Mouse (Mus musculus) limb, embryonic 14.5 days (tissue): ENCODE data around the gene Srf. TPM values are rescaled to one million over a fixed set of nuclear protein-coding genes. Genes with fewer than 3 reads are reported as not detected.

ENCODE experiments used
- ATAC-seq: fragments of 200-750 bp; cut with Nextera tagmentation; 2 replicates; pipeline ENCODE4 v1.8.0; 2017; ENCODE audit warnings: low read depth, moderate number of reproducible peaks, moderate TSS enrichment; ENCODE audit not compliant: low FRiP score
- DNase-seq: peaks from one replicate; pipeline ENCODE4 v3.0.0-alpha.2; 2015; ENCODE audit warnings: low spot score
- H3K27ac ChIP-seq: fragments of 300-500 bp; sonication (generic); replicated peaks from 2 replicates; pipeline ENCODE4 v1.5.1; 2014; ENCODE audit warnings: low read depth, mild to moderate bottlenecking, low read length, moderate library complexity, mixed read lengths
- H3K27me3 ChIP-seq: fragments of 300-500 bp; sonication (generic); 2 replicates; pipeline ENCODE4 v1.6.1; 2014; ENCODE audit warnings: low read length, mixed read lengths; ENCODE audit not compliant: control insufficient read depth, insufficient read depth
- H3K36me3 ChIP-seq: fragments of 300-500 bp; sonication (generic); 2 replicates; pipeline ENCODE4 v1.6.1; 2014; ENCODE audit warnings: mild to moderate bottlenecking, low read length, moderate library complexity, mixed read lengths; ENCODE audit not compliant: control insufficient read depth, insufficient read depth
- H3K4me1 ChIP-seq: fragments of 300-500 bp; sonication (generic); 2 replicates; pipeline ENCODE4 v1.6.1; 2014; ENCODE audit warnings: antibody characterized with exemption, low read length, mixed read lengths; ENCODE audit not compliant: control insufficient read depth, insufficient read depth
- H3K4me2 ChIP-seq: fragments of 300-500 bp; sonication (generic); replicated peaks from 2 replicates; pipeline ENCODE4 v1.6.1; 2014; ENCODE audit warnings: low read depth, mild to moderate bottlenecking, low read length, moderate library complexity; ENCODE audit not compliant: severe bottlenecking
- H3K4me3 ChIP-seq: fragments of 300-500 bp; sonication (generic); replicated peaks from 2 replicates; pipeline ENCODE4 v1.5.1; 2014; ENCODE audit warnings: low read length
- H3K9ac ChIP-seq: fragments of 300-500 bp; sonication (generic); 2 replicates; pipeline ENCODE4 v1.6.1; 2014; ENCODE audit warnings: mild to moderate bottlenecking, low read depth, low read length, moderate library complexity; ENCODE audit not compliant: severe bottlenecking
- H3K9me3 ChIP-seq: fragments of 300-500 bp; sonication (generic); 2 replicates; pipeline ENCODE4 v1.6.1; 2016; ENCODE audit warnings: low read length; ENCODE audit not compliant: control insufficient read depth
- POLR2A ChIP-seq: fragments of 200-500 bp; IDR thresholded peaks from 2 replicates; pipeline ENCODE4 v1.8.0; 2012; ENCODE audit warnings: inconsistent platforms, mild to moderate bottlenecking, moderate library complexity, borderline replicate concordance; ENCODE audit not compliant: insufficient read depth, insufficient read length; ENCODE audit errors: extremely low read depth
- WGBS: fragments of 180-500 bp; shearing (Covaris S2); extraction: QIAGEN DNeasy Blood & Tissue Kit; methylation state at CpG from one replicate; pipeline ENCODE4 v1.1.7; 2014; 5-methylcytosine and 5-hydroxymethylcytosine counted together
- polyA plus RNA-seq, 2 experiments: library from polyadenylated mRNA; depleted of rRNA in 1 of 2; stranded (reverse) in 1 of 2; unstranded in 1 of 2; fragments of >200 nt; fragmentation: Nextera tagmentation in 1 of 2; extraction: Ambion mirVana in 1 of 2; gene quantifications; 2 replicates each; pipeline versions ENCODE4 v1.2.1 to v1.2.3; 2012 to 2014

The Srf gene
- polyA plus RNA-seq (2012; rRNA removed) (87.2 and 129 TPM in 2 replicates), polyA plus RNA-seq (2014; fragmentation: Nextera tagmentation; extraction: Ambion mirVana) (9.6 and 10.2 TPM in 2 replicates)

DNA sequence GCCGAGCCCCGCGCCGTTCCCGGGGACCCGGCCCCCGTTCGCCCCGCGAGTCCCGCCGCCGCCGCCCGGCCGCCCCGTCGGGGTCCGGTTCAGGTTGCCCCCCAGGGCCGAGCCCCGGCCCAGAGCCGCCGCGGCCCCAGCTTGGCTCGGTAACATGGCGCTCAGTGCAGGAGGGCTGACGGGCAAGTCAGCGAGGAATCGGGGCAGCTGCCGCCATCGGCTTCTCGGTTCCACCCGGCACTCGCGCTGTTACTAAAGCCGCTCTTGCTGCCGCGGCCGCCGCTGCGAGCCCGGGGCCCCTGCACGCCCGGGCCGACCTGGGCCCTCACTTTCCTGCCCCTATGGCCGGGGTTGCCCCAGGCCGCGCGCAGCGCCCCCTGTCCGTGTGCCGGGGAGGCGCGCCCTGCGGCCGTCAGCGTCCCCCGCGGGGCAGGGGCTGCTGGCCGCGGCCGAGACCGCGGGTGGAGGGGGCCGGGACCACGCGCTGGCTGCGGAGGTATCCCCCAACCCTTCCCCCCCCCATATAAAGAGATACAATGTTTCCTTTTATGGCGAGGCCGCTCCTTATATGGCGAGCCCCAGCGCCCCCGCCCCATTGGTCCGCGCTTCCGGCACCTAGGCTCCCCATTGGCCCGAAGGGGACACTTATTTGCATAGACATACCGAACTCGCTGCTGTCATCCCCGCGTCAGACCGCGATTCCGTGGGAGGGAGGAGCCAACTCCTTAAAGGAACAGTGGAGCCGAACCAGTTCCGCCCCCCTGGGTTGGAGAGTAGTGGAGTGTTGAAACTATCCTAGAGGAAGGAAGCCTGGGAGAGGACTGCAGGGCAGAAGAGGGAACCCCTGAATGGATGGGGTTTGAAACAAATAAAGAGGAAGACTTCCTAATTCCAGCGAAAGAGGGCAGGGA is at the start of gene Srf:
Gene Srf, minus strand, starts transcription at position 503 of the 911 bp plus-strand sequence.
- peak; percentile 98 for DNase-seq
- 0 out of 2 replicates have a peak, but pooled peaks have one; percentile 11 for TF ChIP-seq POLR2A
- Histone ChIP-seq H3K4me2 (peak within 1 kb of the TSS; percentile 90), H3K4me1 (peaks cover 30% of the 10 kb centered on the region), H3K9ac (peak within 1 kb of the TSS; percentile 97), H3K4me3 (peak within 1 kb of the TSS; percentile 99), H3K27me3 (no peaks in the 10 kb centered on the region), H3K36me3 (peaks cover 15% of the 10 kb centered on the region), H3K27ac (peak within 1 kb of the TSS; percentile 89), H3K9me3 (no peaks in the 10 kb centered on the region)
- peak; percentile 94 for ATAC-seq
- whole genome bisulfite sequencing: under 1% methylated on average over 44 of the region's 87 CpGs

DNA sequence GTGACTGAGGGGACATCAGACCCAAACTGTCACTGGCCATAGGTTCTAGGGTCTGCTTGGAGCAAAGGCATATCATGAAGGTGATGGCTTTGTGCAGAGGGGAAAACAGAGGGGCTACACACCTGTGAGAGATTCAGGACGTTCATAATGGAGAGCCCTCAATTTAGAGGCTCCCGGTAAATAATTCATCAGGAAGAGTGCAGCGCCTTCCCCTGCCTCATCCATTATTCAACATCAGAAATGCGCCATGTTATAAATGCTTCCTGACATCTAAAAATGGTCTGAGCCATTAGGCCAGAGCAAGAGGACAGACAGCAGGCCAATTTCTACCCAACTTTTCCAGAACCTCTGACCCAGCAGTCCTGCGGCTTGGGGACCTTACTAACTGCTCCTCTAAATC is 49.2 kb upstream of the Srf start:
- no peak overlapping the region for H3K4me2 ChIP-seq
- no peak overlapping the region for H3K9ac ChIP-seq
- no peak for TF ChIP-seq POLR2A
- H3K4me1 ChIP-seq: peaks cover 24% of the 10 kb centered on the region
- no peaks in the 10 kb centered on the region for H3K36me3 ChIP-seq
- no peaks in the 10 kb centered on the region for H3K27me3 ChIP-seq
- H3K4me3 ChIP-seq: no peak overlapping the region
- H3K9me3 ChIP-seq: no peaks in the 10 kb centered on the region
- 78% methylated on average over 5 of the region's 5 CpGs for WGBS
- H3K27ac ChIP-seq: no peak overlapping the region
- no peak for ATAC-seq
- DNase-seq: no peak

DNA sequence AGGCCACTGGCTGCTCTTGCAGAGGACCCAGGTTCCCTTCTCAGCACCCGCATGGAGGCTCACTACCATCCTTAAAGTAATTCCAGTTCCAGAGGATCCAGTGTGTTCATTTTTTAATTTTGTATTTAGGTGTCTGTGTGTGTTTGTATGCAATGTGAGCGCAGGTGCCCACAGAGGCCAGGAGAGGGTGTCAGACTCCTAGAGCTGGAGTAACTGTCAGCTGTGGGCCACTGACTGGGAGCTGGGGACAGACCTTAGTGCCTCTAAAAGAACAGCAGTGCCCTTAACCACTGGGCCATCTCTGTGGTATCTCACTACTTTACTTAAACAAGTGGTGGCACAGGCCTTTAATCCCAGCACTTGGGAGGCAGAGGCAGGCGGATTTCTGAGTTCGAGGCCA is 47.3 kb upstream of the Srf start:
- H3K27ac ChIP-seq: no peak overlapping the region
- H3K9ac ChIP-seq: no peak overlapping the region
- TF ChIP-seq POLR2A: no peak
- no peak overlapping the region for H3K4me2 ChIP-seq
- no peak overlapping the region for H3K4me3 ChIP-seq
- WGBS: 93% methylated on average over 4 of the region's 4 CpGs
- DNase-seq: no peak
- no peaks in the 10 kb centered on the region for H3K9me3 ChIP-seq
- no peak for ATAC-seq
- peaks cover 20% of the 10 kb centered on the region for H3K4me1 ChIP-seq
- no peaks in the 10 kb centered on the region for H3K27me3 ChIP-seq
- no peaks in the 10 kb centered on the region for H3K36me3 ChIP-seq

DNA sequence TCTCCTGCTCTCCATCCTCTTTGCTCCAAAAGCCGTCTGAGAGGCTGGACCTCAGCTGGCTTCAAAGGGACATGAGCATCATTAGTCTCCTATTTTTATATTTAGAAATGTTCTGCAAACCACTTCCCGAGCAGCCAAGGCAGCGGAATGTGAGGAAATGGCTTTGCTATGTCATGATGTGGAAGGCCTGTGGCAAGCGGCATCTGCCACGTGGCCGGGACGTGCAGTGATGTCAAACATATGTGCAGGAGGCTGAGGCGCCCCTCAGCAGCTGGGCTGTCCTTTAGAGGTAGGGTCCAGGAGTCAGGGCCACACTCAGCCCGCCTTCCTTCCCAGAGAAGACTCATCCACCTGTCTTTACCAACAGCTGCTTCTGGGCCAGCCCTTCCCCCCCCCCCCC is 46.2 kb upstream of the Srf start:
- WGBS: 37% methylated on average over 9 of the region's 9 CpGs
- peak overlapping the region; percentile 48; the same call in 1 of the 2 replicates for H3K27ac ChIP-seq
- no peak overlapping the region for H3K4me2 ChIP-seq
- H3K4me3 ChIP-seq: no peak overlapping the region
- H3K4me1 ChIP-seq: peaks cover 17% of the 10 kb centered on the region
- ATAC-seq (peak; percentile 60), DNase-seq (peak; percentile 55)
- no peak overlapping the region for H3K9ac ChIP-seq
- peaks cover 5% of the 10 kb centered on the region; the same call in 1 of the 2 replicates for H3K36me3 ChIP-seq
- no peaks in the 10 kb centered on the region for H3K9me3 ChIP-seq
- H3K27me3 ChIP-seq: no peaks in the 10 kb centered on the region
- TF ChIP-seq POLR2A: no peak

DNA sequence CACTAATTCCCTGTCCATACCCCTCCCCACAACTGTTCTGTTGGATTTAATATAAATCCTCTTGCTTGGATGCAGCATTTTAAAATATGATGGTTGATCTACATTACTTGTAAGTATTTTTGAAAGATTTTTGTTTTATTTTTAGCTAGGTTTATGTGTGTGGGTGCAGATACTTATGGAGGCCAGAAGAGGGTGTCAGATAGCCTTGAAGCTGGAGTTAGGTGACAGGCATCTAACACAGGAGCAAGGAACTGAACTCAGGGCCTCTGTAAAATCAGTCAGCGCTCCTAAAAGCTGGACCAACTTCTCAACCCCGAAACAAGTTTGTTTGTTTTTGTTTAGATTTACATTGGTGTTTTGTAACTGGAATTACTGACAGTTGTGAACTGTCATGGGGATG is 44.6 kb upstream of the Srf start:
- no peak for TF ChIP-seq POLR2A
- H3K4me2 ChIP-seq: no peak overlapping the region
- H3K36me3 ChIP-seq: peaks cover 10% of the 10 kb centered on the region
- H3K9ac ChIP-seq: no peak overlapping the region
- no peak overlapping the region for H3K4me3 ChIP-seq
- H3K9me3 ChIP-seq: no peaks in the 10 kb centered on the region
- 87% methylated on average over 2 of the region's 2 CpGs for WGBS
- no peaks in the 10 kb centered on the region for H3K27me3 ChIP-seq
- H3K27ac ChIP-seq: no peak overlapping the region
- ATAC-seq (no peak), DNase-seq (no peak)
- peaks cover 18% of the 10 kb centered on the region for H3K4me1 ChIP-seq
